Mouse (Mus musculus): ENCODE measurements around the gene Setd4.

Gene Setd4

GRCm38 (mm10) chr16:93591450-93592430 is 12.1 kb downstream of the Setd4 start:
- in situ Hi-C loops (cut with MboI): no loop called here

- in situ Hi-C loops (cut with MboI): no loop called here
Observed at GRCm38 (mm10) chr16:93590915-93591314, 12.9 kb downstream of the Setd4 start.

GRCm38 (mm10) chr16:93588281-93588680 is 15.6 kb downstream of the Setd4 start:
- in situ Hi-C loops (cut with MboI): no loop called here

- in situ Hi-C loops (cut with MboI): no loop called here
Observed at GRCm38 (mm10) chr16:93586382-93586781, 17.5 kb downstream of the Setd4 start.

GRCm38 (mm10) chr16:93585703-93586205 is 18.1 kb downstream of the Setd4 start:
- in situ Hi-C loops (cut with MboI): no loop called here

- in situ Hi-C loops (cut with MboI): no loop called here
Observed at GRCm38 (mm10) chr16:93584976-93585702, 18.7 kb downstream of the Setd4 start.

- in situ Hi-C loops (cut with MboI): no loop called here
Observed at GRCm38 (mm10) chr16:93581125-93581524, 22.7 kb downstream of the Setd4 start.

GRCm38 (mm10) chr16:93578346-93579005 is 25.4 kb downstream of the Setd4 start:
- in situ Hi-C loops (cut with MboI): no loop called here

- in situ Hi-C loops (cut with MboI): no loop called here
Observed at GRCm38 (mm10) chr16:93576412-93577082, 27.3 kb downstream of the Setd4 start.

- in situ Hi-C loops (cut with MboI): no loop called here
Observed at GRCm38 (mm10) chr16:93575574-93575973, 28.3 kb downstream of the Setd4 start.

- in situ Hi-C loops (cut with MboI): no loop called here
Observed at GRCm38 (mm10) chr16:93574521-93575191, 29.2 kb downstream of the Setd4 start.

GRCm38 (mm10) chr16:93573434-93573833 is 30.4 kb downstream of the Setd4 start:
- in situ Hi-C loops (cut with MboI): no loop called here

GRCm38 (mm10) chr16:93572383-93572782 is 31.5 kb downstream of the Setd4 start:
- in situ Hi-C loops (cut with MboI): no loop called here

- in situ Hi-C loops (cut with MboI): no loop called here
Observed at GRCm38 (mm10) chr16:93558499-93558898, 45.4 kb downstream of the Setd4 start.

- in situ Hi-C loops (cut with MboI): no loop called here
Observed at GRCm38 (mm10) chr16:93557646-93558045, 46.2 kb downstream of the Setd4 start.

- in situ Hi-C loops (cut with MboI): no loop called here
Observed at GRCm38 (mm10) chr16:93552686-93553513, 51.0 kb downstream of the Setd4 start.

- in situ Hi-C loops (cut with MboI): no loop called here
Observed at GRCm38 (mm10) chr16:93549287-93549686, 54.6 kb downstream of the Setd4 start.

- in situ Hi-C loops (cut with MboI): no loop called here
Observed at GRCm38 (mm10) chr16:93548045-93548444, 55.8 kb downstream of the Setd4 start.

- in situ Hi-C loops (cut with MboI): no loop called here
Observed at GRCm38 (mm10) chr16:93547122-93547521, 56.7 kb downstream of the Setd4 start.

GRCm38 (mm10) chr16:93546354-93546965 is 57.4 kb downstream of the Setd4 start:
- in situ Hi-C loops (cut with MboI): no loop called here
